Mouse (Mus musculus): ENCODE measurements around the gene Krt2. TPM values are rescaled to one million over a fixed set of nuclear protein-coding genes. Genes with fewer than 3 reads are reported as not detected.

Gene Krt2
- polyA plus RNA-seq (2012; rRNA removed) (0.37 and 0.45 TPM in 2 replicates), polyA plus RNA-seq (2014; fragmentation: Nextera tagmentation; extraction: Ambion mirVana) (0.34 and 0.46 TPM in 2 replicates)

DNA sequence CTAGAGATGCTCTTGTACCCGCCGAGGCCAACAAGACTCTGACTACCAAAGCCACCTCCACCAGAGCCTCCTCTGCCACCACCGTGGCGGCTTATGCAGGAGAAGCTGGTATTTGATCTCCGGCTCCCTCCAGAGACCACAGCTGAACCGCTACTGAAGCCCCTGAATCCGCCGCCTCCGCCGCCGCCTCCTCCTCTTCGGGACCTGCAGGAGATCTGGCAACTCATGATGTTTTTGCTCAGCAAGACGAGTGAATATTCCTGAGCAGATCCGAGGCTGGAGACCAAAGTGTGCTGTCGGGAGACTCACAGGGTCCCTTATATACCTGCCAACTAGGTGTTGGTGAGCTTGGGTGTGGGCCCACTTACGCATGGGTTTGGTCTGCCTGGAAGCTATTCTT lies at the start of gene Krt2:
Gene Krt2, minus strand, starts transcription at position 295 of the 400 bp plus-strand sequence.
- no peaks in the 10 kb centered on the region for H3K36me3 ChIP-seq (ENCODE audit: control insufficient read depth, insufficient read depth, low read length)
- no peaks in the 10 kb centered on the region for H3K27me3 ChIP-seq (ENCODE audit: control insufficient read depth, insufficient read depth, low read length)
- 78% methylated on average over 16 of the region's 16 CpGs for WGBS
- no peak for TF ChIP-seq POLR2A (IDR thresholded peaks at IDR 0.05; ENCODE audit: borderline replicate concordance, extremely low read depth, insufficient read depth, insufficient read length)
- no peak within 1 kb of the TSS for H3K9ac ChIP-seq (ENCODE audit: low read depth, low read length, severe bottlenecking)
- no peak within 1 kb of the TSS for H3K4me3 ChIP-seq (replicated peaks; ENCODE audit: low read length)
- H3K4me1 ChIP-seq (ENCODE audit: control insufficient read depth, insufficient read depth, low read length), result no peaks in the 10 kb centered on the region
- no peaks in the 10 kb centered on the region for H3K9me3 ChIP-seq (ENCODE audit: control insufficient read depth, low read length)
- ATAC-seq (ENCODE audit: low FRiP score, low read depth), result no peak
- DNase-seq (ENCODE audit: low spot score), result no peak
- no peak within 1 kb of the TSS for H3K27ac ChIP-seq (replicated peaks; ENCODE audit: low read depth, low read length)
- no peak within 1 kb of the TSS for H3K4me2 ChIP-seq (replicated peaks; ENCODE audit: low read depth, low read length, severe bottlenecking)

DNA sequence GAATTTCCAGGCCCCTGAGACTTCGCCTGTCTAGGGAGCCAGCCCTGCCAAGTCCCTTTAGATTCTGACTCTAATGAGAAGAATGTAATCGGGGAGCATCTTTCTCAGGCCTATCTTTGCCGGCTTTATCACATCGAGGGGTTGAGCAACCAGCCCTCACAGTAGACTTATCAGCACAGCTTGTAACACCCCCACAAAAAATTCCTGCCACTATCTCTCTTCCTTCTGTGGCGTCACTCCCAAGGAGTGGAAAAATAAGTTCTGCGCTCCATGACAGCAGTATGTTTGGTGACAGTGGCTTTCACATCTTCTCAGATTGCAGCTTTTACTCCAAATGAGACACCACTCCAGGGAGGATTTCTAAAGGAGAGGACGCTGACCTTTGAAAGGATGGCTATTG lies 48.8 kb upstream of the Krt2 start:
- no peak overlapping the region for H3K4me2 ChIP-seq (replicated peaks; ENCODE audit: low read depth, low read length, severe bottlenecking)
- no peaks in the 10 kb centered on the region for H3K4me1 ChIP-seq (ENCODE audit: control insufficient read depth, insufficient read depth, low read length)
- WGBS, result 86% methylated on average over 7 of the region's 7 CpGs
- no peak for TF ChIP-seq POLR2A (IDR thresholded peaks at IDR 0.05; ENCODE audit: borderline replicate concordance, extremely low read depth, insufficient read depth, insufficient read length)
- H3K9ac ChIP-seq (ENCODE audit: low read depth, low read length, severe bottlenecking), result no peak overlapping the region
- H3K27ac ChIP-seq (replicated peaks; ENCODE audit: low read depth, low read length), result no peak overlapping the region
- no peak overlapping the region for H3K4me3 ChIP-seq (replicated peaks; ENCODE audit: low read length)
- peaks cover 4% of the 10 kb centered on the region; the same call in 1 of the 2 replicates for H3K27me3 ChIP-seq (ENCODE audit: control insufficient read depth, insufficient read depth, low read length)
- ATAC-seq (ENCODE audit: low FRiP score, low read depth), result no peak
- no peaks in the 10 kb centered on the region for H3K9me3 ChIP-seq (ENCODE audit: control insufficient read depth, low read length)
- DNase-seq (ENCODE audit: low spot score), result no peak
- no peaks in the 10 kb centered on the region for H3K36me3 ChIP-seq (ENCODE audit: control insufficient read depth, insufficient read depth, low read length)

- peak overlapping the region; percentile 71 for H3K4me2 ChIP-seq (replicated peaks; ENCODE audit: low read depth, low read length, severe bottlenecking)
- H3K27me3 ChIP-seq (ENCODE audit: control insufficient read depth, insufficient read depth, low read length), result peaks cover 36% of the 10 kb centered on the region
- TF ChIP-seq POLR2A (IDR thresholded peaks at IDR 0.05; ENCODE audit: borderline replicate concordance, extremely low read depth, insufficient read depth, insufficient read length), result no peak
- H3K9ac ChIP-seq (ENCODE audit: low read depth, low read length, severe bottlenecking), result no peak overlapping the region
- H3K27ac ChIP-seq (replicated peaks; ENCODE audit: low read depth, low read length), result no peak overlapping the region
- DNase-seq (ENCODE audit: low spot score) (no peak), ATAC-seq (ENCODE audit: low FRiP score, low read depth) (no peak)
- H3K9me3 ChIP-seq (ENCODE audit: control insufficient read depth, low read length), result no peaks in the 10 kb centered on the region
- no peak overlapping the region for H3K4me3 ChIP-seq (replicated peaks; ENCODE audit: low read length)
- H3K4me1 ChIP-seq (ENCODE audit: control insufficient read depth, insufficient read depth, low read length), result no peaks in the 10 kb centered on the region
- no peaks in the 10 kb centered on the region for H3K36me3 ChIP-seq (ENCODE audit: control insufficient read depth, insufficient read depth, low read length)
- 51% methylated on average over 13 of the region's 13 CpGs for WGBS
These were observed 42.6 kb upstream of the Krt2 start for GRCm38 (mm10) chr15:101860421-101861130.

GRCm38 (mm10) chr15:101859735-101860170 lies 41.8 kb upstream of the Krt2 start:
- no peak for ATAC-seq (ENCODE audit: low FRiP score, low read depth)
- WGBS, result under 1% methylated on average over 20 of the region's 33 CpGs
- Histone ChIP-seq H3K27me3 (ENCODE audit: control insufficient read depth, insufficient read depth, low read length) (peaks cover 40% of the 10 kb centered on the region), H3K9ac (ENCODE audit: low read depth, low read length, severe bottlenecking) (peak overlapping the region; percentile 48), H3K4me1 (ENCODE audit: control insufficient read depth, insufficient read depth, low read length) (no peaks in the 10 kb centered on the region), H3K27ac (replicated peaks; ENCODE audit: low read depth, low read length) (no peak overlapping the region), H3K9me3 (ENCODE audit: control insufficient read depth, low read length) (no peaks in the 10 kb centered on the region), H3K4me2 (replicated peaks; ENCODE audit: low read depth, low read length, severe bottlenecking) (peak overlapping the region; percentile 71), H3K36me3 (ENCODE audit: control insufficient read depth, insufficient read depth, low read length) (no peaks in the 10 kb centered on the region), H3K4me3 (replicated peaks; ENCODE audit: low read length) (peak overlapping the region; percentile 37)
- TF ChIP-seq POLR2A (IDR thresholded peaks at IDR 0.05; ENCODE audit: borderline replicate concordance, extremely low read depth, insufficient read depth, insufficient read length), result no peak
- no peak for DNase-seq (ENCODE audit: low spot score)

GRCm38 (mm10) chr15:101858673-101859425 lies 40.9 kb upstream of the Krt2 start:
- H3K27ac ChIP-seq (replicated peaks; ENCODE audit: low read depth, low read length), result no peak overlapping the region
- peak overlapping the region; percentile 37; the same call in 1 of the 2 replicates for H3K4me3 ChIP-seq (replicated peaks; ENCODE audit: low read length)
- no peak overlapping the region for H3K9ac ChIP-seq (ENCODE audit: low read depth, low read length, severe bottlenecking)
- H3K4me1 ChIP-seq (ENCODE audit: control insufficient read depth, insufficient read depth, low read length), result no peaks in the 10 kb centered on the region
- no peak for TF ChIP-seq POLR2A (IDR thresholded peaks at IDR 0.05; ENCODE audit: borderline replicate concordance, extremely low read depth, insufficient read depth, insufficient read length)
- peak overlapping the region; percentile 71; the same call in 1 of the 2 replicates for H3K4me2 ChIP-seq (replicated peaks; ENCODE audit: low read depth, low read length, severe bottlenecking)
- WGBS, result 5% methylated on average over 11 of the region's 11 CpGs
- ATAC-seq (ENCODE audit: low FRiP score, low read depth), result no peak
- no peaks in the 10 kb centered on the region for H3K36me3 ChIP-seq (ENCODE audit: control insufficient read depth, insufficient read depth, low read length)
- peaks cover 42% of the 10 kb centered on the region for H3K27me3 ChIP-seq (ENCODE audit: control insufficient read depth, insufficient read depth, low read length)
- no peaks in the 10 kb centered on the region for H3K9me3 ChIP-seq (ENCODE audit: control insufficient read depth, low read length)
- DNase-seq (ENCODE audit: low spot score), result no peak
